Mouse (Mus musculus): ENCODE results near the gene Dctpp1. TPM values are rescaled to one million over a fixed set of nuclear protein-coding genes. Genes with fewer than 3 reads are reported as not detected.

The Dctpp1 gene
- total RNA-seq, 2 experiments from 2014 or later, result 18.3 to 23.8 TPM

DNA sequence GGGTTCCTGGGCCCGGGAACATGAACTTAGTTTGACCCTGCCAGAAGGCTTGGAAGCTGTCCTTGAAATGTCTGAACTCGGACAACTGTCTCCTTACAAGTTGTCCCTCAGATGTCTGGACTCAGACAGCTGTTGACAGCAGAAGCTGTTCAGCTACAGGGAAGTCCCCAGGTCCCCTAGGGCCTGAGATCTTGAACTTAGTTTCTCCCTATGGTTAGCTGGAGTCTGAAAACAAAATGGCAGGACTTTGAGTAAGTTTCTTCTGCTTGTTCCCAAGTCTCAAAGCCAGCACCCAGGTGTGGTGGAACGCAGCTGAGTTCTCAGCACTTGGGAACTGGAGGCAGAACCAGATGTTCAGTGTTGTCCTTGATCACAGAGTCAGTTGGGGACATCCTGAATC is 19.6 kb upstream of the Dctpp1 start:
- DNase-seq (ENCODE audit: low spot score in 2 of 2), result no peak
- H3K27ac ChIP-seq, result no peak overlapping the region
- no peak overlapping the region for H3K4me3 ChIP-seq
- no peak for TF ChIP-seq CTCF (conservative IDR thresholded peaks at IDR 0.05)

DNA sequence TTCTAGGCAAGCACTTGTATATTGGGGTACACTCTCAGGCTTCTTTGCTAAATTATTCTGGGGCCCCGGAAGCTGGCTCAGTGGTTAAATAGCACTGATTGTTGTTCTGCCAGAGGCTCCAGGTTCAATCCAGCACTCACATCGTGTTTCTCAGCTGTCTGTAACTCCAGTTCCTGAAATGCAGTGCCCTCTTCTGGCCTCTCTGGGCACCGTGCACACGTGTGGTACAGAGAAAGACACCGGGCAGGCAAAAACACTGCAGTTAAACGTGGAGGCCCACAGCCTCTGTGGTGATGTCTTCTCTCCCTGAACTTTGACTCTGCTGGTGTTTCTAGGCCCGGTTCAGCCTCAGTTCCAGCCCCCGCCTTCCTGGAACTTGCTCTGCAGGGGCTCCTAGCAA is 17.8 kb upstream of the Dctpp1 start:
- no peak for DNase-seq (ENCODE audit: low spot score in 2 of 2)
- Histone ChIP-seq H3K4me3 (no peak overlapping the region), H3K27ac (no peak overlapping the region)
- peak; percentile 67 for TF ChIP-seq CTCF (conservative IDR thresholded peaks at IDR 0.05)

DNA sequence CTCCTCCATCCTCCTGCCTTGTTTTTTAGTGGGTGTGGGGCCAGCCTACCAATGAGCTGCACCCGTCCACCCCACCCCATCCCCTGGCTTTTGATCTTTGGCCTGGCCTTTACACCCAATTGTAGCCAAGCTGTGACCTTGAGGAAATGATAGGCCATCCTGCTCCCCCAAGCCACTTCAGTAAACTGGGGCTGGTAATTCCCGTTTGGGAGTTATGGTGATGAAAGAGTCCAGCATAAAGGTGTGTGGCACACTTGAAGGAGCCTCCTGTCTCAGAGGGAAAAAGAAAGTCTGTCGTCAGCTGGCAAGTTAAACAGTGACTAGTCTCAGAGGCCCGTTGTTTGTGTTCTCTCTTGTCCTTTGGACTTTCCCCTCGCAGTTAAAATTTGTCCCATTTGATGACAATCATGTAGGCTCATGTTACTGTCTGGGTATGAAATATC is 16.0 kb upstream of the Dctpp1 start:
- H3K27ac ChIP-seq, result no peak overlapping the region
- H3K4me3 ChIP-seq, result no peak overlapping the region
- TF ChIP-seq CTCF (conservative IDR thresholded peaks at IDR 0.05), result no peak
- DNase-seq (ENCODE audit: low spot score in 2 of 2), result no peak

DNA sequence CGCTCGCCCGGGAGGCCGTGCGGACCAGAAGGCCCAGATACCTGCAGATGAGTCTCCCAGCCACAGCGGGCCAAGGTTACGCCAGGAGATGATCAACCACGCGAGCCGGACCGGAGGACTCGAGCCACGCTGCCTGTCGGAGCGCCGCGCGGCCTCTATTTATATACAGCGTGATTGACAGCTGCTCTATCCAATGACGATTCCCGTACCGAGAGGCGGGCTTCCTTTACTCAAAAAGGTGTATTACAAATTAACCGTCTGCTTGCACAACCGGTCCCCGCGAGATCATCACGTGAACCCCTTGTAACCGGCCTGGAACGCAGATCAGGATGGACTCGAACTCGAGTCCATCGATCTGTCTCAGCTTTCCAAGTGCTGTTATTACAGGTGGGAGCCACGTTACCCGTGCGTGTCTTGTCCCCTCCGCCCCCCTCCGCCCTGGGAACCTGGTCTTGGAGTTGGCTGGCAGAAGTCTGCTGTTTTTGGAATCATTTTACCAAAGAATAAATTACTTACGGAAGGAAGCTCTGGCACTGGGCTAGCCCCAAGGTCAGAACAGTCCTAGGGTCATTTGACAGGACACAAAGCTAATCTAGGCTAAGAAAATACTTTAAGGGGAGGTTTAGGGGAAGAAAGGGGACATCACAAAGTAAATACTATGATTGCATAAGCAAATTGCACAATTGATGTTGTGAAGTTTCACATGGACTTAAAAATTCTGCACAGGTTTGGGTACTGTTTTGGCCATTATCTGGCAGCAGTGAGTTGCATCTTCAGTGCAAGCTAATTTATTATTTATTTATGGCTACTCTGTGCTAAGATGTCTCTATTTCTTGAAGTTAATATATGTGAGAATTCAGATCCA is 13.6 kb upstream of the Dctpp1 start, which contains the start of gene Sephs2:
TSS of gene Sephs2 (minus strand) at position 131 of the 865 bp plus-strand sequence.
- TF ChIP-seq CTCF (conservative IDR thresholded peaks at IDR 0.05), result no peak
- H3K27ac ChIP-seq, result peak within 1 kb of the TSS; percentile 95
- peak; percentile 92 to 93 for DNase-seq (ENCODE audit: low spot score in 2 of 2)
- H3K4me3 ChIP-seq, result peak within 1 kb of the TSS; percentile 99

DNA sequence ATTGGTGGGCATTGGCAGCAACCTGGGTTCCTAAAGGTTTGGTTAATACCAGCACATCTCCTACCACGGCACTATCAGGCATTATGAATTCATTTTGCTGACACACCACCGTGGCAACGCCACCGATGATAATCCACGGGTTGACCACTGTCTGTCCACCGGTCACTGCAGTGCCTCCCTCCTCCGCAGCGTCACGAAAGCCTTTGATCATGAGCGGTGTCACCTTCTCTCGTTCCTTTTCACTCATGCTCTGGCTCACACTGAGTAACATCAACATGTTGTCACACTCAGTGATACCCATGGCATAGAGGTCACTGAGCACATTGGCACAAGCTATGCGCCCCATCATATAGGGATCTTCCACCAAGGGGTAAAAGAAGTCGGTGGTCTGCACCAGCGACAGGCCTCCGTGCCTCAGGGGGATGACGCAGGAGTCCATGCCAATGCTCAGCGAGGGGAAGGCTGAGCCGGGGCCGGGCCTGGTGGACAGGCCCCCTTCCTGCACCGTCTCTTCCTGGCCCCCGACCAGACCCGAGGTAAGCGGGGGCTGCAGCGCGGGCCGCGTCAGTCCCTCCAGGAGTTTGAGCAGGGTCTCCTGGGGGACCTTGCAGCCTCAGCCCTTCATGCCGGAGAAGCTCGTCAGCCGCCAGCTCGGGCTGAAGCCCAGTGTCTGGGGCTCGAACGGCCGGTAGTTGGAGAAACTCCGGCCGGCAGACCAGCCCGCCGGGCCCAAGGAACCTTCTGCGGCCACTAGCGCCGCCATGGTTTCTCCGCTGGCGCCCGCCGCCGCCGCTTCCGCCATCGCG is 12.8 kb upstream of the Dctpp1 start:
- Histone ChIP-seq H3K27ac (peak overlapping the region; percentile 95), H3K4me3 (peak overlapping the region; percentile 99)
- no peak for DNase-seq (ENCODE audit: low spot score in 2 of 2)
- peak; percentile 15; the same call in 1 of the 2 replicates for TF ChIP-seq CTCF (conservative IDR thresholded peaks at IDR 0.05)

GRCm38 (mm10) chr7:127272566-127272965 is 12.1 kb upstream of the Dctpp1 start:
- Histone ChIP-seq H3K4me3 (peak overlapping the region; percentile 99; the same call in 1 of the 2 replicates), H3K27ac (no peak overlapping the region)
- no peak for DNase-seq (ENCODE audit: low spot score in 2 of 2)
- TF ChIP-seq CTCF (conservative IDR thresholded peaks at IDR 0.05), result no peak

- DNase-seq (ENCODE audit: low spot score in 2 of 2), result no peak
- H3K27ac ChIP-seq, result no peak overlapping the region
- no peak for TF ChIP-seq CTCF (conservative IDR thresholded peaks at IDR 0.05)
- H3K4me3 ChIP-seq, result no peak overlapping the region
These were observed 10.6 kb upstream of the Dctpp1 start for GRCm38 (mm10) chr7:127271093-127271492.

DNA sequence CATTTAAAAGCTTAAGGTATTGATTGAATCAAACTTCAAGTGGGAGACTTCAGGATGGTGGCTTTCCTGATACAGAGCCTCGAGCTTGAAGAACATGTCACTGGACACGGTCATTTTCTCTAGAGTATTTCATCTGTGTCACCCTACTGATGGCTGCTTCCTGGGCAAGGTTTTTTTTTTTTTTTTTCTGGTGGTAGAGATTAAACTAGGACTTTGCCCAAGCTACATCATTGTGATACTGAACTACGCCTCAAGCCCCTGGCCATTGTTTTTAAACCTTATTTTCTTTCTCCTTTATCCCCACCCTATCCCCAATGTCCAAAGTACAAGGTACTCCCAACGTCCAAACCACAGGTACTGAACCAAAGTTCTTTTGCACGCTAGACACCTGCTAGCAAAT is 10.2 kb upstream of the Dctpp1 start:
- TF ChIP-seq CTCF (conservative IDR thresholded peaks at IDR 0.05), result no peak
- Histone ChIP-seq H3K27ac (no peak overlapping the region), H3K4me3 (no peak overlapping the region)
- DNase-seq (ENCODE audit: low spot score in 2 of 2), result no peak

DNA sequence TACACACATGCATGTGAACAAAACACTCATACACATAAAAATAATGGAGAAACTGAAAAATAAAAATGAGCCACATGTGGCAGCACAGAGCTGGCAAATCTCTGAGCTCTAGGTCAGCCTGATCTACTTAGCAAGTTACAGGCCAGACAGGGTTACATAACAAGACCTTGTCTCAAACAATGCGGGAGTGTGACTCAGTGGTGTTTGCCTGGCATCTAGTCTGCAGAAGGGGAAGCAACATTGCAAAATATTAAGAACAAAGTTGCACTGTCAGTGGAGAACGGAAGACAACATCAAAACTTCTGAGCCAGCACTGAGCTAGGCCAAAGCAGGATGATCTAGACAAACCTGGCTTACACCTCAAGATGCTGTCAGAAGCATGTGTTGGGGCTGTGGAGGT is 9.7 kb upstream of the Dctpp1 start:
- no peak for TF ChIP-seq CTCF (conservative IDR thresholded peaks at IDR 0.05)
- Histone ChIP-seq H3K27ac (no peak overlapping the region), H3K4me3 (no peak overlapping the region)
- DNase-seq (ENCODE audit: low spot score in 2 of 2), result no peak

DNA sequence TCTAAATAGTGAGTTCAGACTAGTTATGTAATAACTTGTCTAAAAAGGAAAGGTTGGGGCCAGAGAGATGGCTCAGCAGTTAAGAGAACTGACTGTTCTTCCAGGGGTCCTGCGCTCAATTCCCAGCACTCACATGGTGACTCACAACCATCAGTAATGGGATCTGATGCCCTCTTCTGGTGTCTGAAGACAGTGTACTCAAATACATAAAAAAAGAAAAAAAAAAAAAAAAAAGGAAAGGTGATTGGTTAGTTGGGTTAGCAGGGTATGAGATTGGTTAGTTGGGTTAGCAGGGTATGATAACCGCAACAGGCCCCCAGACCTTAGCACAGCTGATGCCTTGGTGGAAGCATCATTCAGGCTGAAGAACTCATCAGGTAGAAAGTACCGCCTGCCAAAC is 3.0 kb upstream of the Dctpp1 start:
- no peak for TF ChIP-seq CTCF (conservative IDR thresholded peaks at IDR 0.05)
- Histone ChIP-seq H3K27ac (no peak overlapping the region), H3K4me3 (no peak overlapping the region)

GRCm38 (mm10) chr7:127262218-127262961 is 1.9 kb upstream of the Dctpp1 start:
- Histone ChIP-seq H3K27ac (no peak overlapping the region), H3K4me3 (no peak overlapping the region)
- DNase-seq (ENCODE audit: low spot score in 2 of 2), result no peak
- no peak for TF ChIP-seq CTCF (conservative IDR thresholded peaks at IDR 0.05)

More for the DNA sequence above, 3.0 kb upstream of the Dctpp1 start:
- DNase-seq (ENCODE audit: low spot score in 2 of 2), result no peak

DNA sequence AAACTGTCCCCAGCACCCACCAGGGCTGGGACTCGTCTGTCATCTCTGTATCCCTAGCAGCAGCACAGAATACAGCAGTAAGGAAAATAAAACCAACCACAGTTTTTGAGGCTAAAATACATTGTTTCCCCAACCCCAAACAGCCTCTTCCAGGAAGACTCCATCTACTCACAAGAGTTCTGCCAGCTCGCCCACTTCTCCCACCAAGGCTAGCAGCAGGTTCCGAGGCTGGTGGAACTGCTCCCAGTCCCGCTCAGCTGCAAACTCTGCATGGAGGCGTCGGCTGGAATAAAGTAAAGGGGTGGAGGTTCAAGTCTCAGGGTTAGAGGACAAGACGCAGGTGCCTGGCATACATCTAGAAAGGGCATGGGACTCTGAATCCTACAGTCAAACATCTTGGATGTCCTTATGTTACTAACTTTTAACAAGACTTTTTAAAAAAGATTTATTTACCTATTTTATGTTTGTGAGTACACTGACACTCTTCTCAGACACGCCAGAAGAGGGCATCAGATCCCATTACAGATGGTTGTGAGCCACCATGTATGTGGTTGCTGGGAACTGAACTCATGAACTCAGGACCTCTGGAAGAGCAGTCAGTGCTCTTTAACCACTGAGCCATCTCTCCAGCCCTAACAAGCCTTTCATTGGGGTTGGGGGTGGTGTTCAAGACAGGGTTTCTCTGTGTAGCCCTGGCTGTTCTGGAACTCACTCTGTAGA is 1.2 kb downstream of the Dctpp1 start:
- Histone ChIP-seq H3K4me3 (no peak overlapping the region; the same call in 1 of the 2 replicates), H3K27ac (no peak overlapping the region; the same call in 1 of the 2 replicates)
- no peak for DNase-seq (ENCODE audit: low spot score in 2 of 2)
- TF ChIP-seq CTCF (conservative IDR thresholded peaks at IDR 0.05), result peak; percentile 38

Data from layer of hippocampus, adult 2 months (tissue).